Mouse (Mus musculus) myocyte (in vitro differentiated cells): ENCODE results near the gene Stambpl1. TPM values are rescaled to one million over a fixed set of nuclear protein-coding genes. Genes with fewer than 3 reads are reported as not detected.
A peak's percentile ranks its signal among the peaks of the same experiment; 100 is the strongest.

Experiments used
- H3K27me3 ChIP-seq: one replicate; pipeline ENCODE4 v1.6.1; 2011; ENCODE audit not compliant: control insufficient read depth, insufficient read depth, insufficient read length
- H3K36me3 ChIP-seq: one replicate; pipeline ENCODE4 v1.6.1; 2011; ENCODE audit not compliant: control insufficient read depth, insufficient read depth
- H3K4me2 ChIP-seq: one replicate; pipeline ENCODE4 v1.6.1; 2011; ENCODE audit warnings: low read depth, control low read depth
- H3K4me3 ChIP-seq: one replicate; pipeline ENCODE4 v1.5.1; 2011; ENCODE audit warnings: mild to moderate bottlenecking, control low read depth, moderate library complexity
- H3K79me2 ChIP-seq: one replicate; pipeline ENCODE4 v1.6.1; 2011; ENCODE audit not compliant: control insufficient read depth, insufficient read depth
- H3ac ChIP-seq: one replicate; pipeline ENCODE4 v1.6.1; 2011; ENCODE audit not compliant: control insufficient read depth, insufficient read length
- CEBPB ChIP-seq: IDR thresholded peaks from 2 replicates; pipeline ENCODE4 v1.6.1; 2011; ENCODE audit warnings: mild to moderate bottlenecking, moderate library complexity; ENCODE audit not compliant: poor library complexity, insufficient read depth, severe bottlenecking
- E2F4 ChIP-seq: IDR thresholded peaks from one replicate; pipeline ENCODE4 v1.6.1; 2011; ENCODE audit warnings: mild to moderate bottlenecking, control low read depth, moderate library complexity; ENCODE audit not compliant: insufficient read depth
- MAX ChIP-seq: IDR thresholded peaks from one replicate; pipeline ENCODE4 v1.6.1; 2011; ENCODE audit warnings: low read depth, mild to moderate bottlenecking, control low read depth
- MYOD1 ChIP-seq, 3 experiments: IDR thresholded peaks; one replicate each; pipeline ENCODE4 v1.6.1; 2011; ENCODE audit warnings: control low read depth in 2 of 3, low read depth in 2 of 3, mild to moderate bottlenecking in 2 of 3, moderate library complexity in 1 of 3; ENCODE audit not compliant: insufficient read length in 2 of 3, control insufficient read depth in 1 of 3
- MYOG ChIP-seq, 3 experiments: IDR thresholded peaks; one replicate each; pipeline ENCODE4 v1.6.1; 2011; ENCODE audit warnings: control low read depth in 2 of 3, low read depth in 2 of 3, mild to moderate bottlenecking in 2 of 3; ENCODE audit not compliant: insufficient read length in 2 of 3, control insufficient read depth in 1 of 3, insufficient read depth in 1 of 3
- POLR2A ChIP-seq: IDR thresholded peaks from one replicate; pipeline ENCODE4 v1.6.1; 2011; ENCODE audit warnings: low read depth, mild to moderate bottlenecking, control low read depth, moderate library complexity; ENCODE audit not compliant: insufficient read length
- POLR2AphosphoS2 ChIP-seq: IDR thresholded peaks from one replicate; pipeline ENCODE4 v1.6.1; 2011; ENCODE audit warnings: low read depth, control low read depth; ENCODE audit not compliant: insufficient read length
- REST ChIP-seq: IDR thresholded peaks from one replicate; pipeline ENCODE4 v1.6.1; 2011; ENCODE audit warnings: mild to moderate bottlenecking, control low read depth, moderate library complexity; ENCODE audit not compliant: insufficient read depth, insufficient read length
- SRF ChIP-seq: IDR thresholded peaks from one replicate; pipeline ENCODE4 v1.6.1; 2011; ENCODE audit warnings: low read depth; ENCODE audit not compliant: control insufficient read depth, insufficient read length
- TCF12 ChIP-seq: IDR thresholded peaks from one replicate; pipeline ENCODE4 v1.6.1; 2011; ENCODE audit warnings: mild to moderate bottlenecking, control low read depth; ENCODE audit not compliant: poor library complexity, insufficient read depth, severe bottlenecking
- TCF3 ChIP-seq: IDR thresholded peaks from one replicate; pipeline ENCODE4 v1.6.1; 2011; ENCODE audit warnings: low read depth, control low read depth; ENCODE audit not compliant: insufficient read length
- USF1 ChIP-seq: IDR thresholded peaks from one replicate; pipeline ENCODE4 v1.6.1; 2011; ENCODE audit warnings: low read depth, mild to moderate bottlenecking, control low read depth, moderate library complexity
- polyA plus RNA-seq: library from polyadenylated mRNA; unstranded; fragments of >200 nt; fragmentation: generic; extraction: Trizol; gene quantifications from one replicate; pipeline ENCODE4 v1.2.1, GENCODE M21; 2012; ENCODE audit warnings: missing spikeins

Gene Stambpl1
- polyA plus RNA-seq, 1 experiment: 26.9 TPM

GRCm38 (mm10) chr19:34244056-34244455 is 52.0 kb downstream of the Stambpl1 start:
- Histone ChIP-seq H3ac (no peak overlapping the region), H3K4me2 (no peak overlapping the region), H3K79me2 (no peaks in the 10 kb centered on the region), H3K4me3 (no peak overlapping the region), H3K27me3 (no peaks in the 10 kb centered on the region), H3K36me3 (peaks cover 90% of the 10 kb centered on the region)
- TF ChIP-seq POLR2A: no peak
- no peak for TF ChIP-seq E2F4
- no peak for TF ChIP-seq CEBPB
- TF ChIP-seq MYOD1 (IDR thresholded peaks at IDR 0.05; ENCODE audit: control insufficient read depth in 1 of 3, insufficient read length in 2 of 3, low read depth in 2 of 3): no peak
- no peak for TF ChIP-seq REST
- TF ChIP-seq SRF: no peak
- no peak for TF ChIP-seq MYOG (IDR thresholded peaks at IDR 0.05; ENCODE audit: control insufficient read depth in 1 of 3, insufficient read depth in 1 of 3, insufficient read length in 2 of 3, low read depth in 2 of 3)
- no peak for TF ChIP-seq TCF3
- TF ChIP-seq TCF12: no peak
- TF ChIP-seq MAX: no peak
- no peak for TF ChIP-seq USF1
- no peak for TF ChIP-seq POLR2AphosphoS2

- no peak overlapping the region for H3ac ChIP-seq
- H3K27me3 ChIP-seq: no peaks in the 10 kb centered on the region
- no peak for TF ChIP-seq E2F4
- TF ChIP-seq POLR2AphosphoS2: no peak
- TF ChIP-seq MAX: no peak
- TF ChIP-seq REST: no peak
- TF ChIP-seq SRF: no peak
- TF ChIP-seq TCF3: no peak
- no peak for TF ChIP-seq CEBPB
- no peak for TF ChIP-seq MYOD1 (IDR thresholded peaks at IDR 0.05; ENCODE audit: control insufficient read depth in 1 of 3, insufficient read length in 2 of 3, low read depth in 2 of 3)
- TF ChIP-seq POLR2A: no peak
- TF ChIP-seq USF1: no peak
- no peak for TF ChIP-seq TCF12
- no peak for TF ChIP-seq MYOG (IDR thresholded peaks at IDR 0.05; ENCODE audit: control insufficient read depth in 1 of 3, insufficient read depth in 1 of 3, insufficient read length in 2 of 3, low read depth in 2 of 3)
- H3K4me3 ChIP-seq: no peak overlapping the region
- no peak overlapping the region for H3K4me2 ChIP-seq
- peaks cover 84% of the 10 kb centered on the region for H3K36me3 ChIP-seq
- peaks cover 15% of the 10 kb centered on the region for H3K79me2 ChIP-seq
Measured at GRCm38 (mm10) chr19:34248558-34248957, 56.5 kb downstream of the Stambpl1 start.

- Histone ChIP-seq H3ac (no peak overlapping the region), H3K36me3 (peaks cover 64% of the 10 kb centered on the region), H3K79me2 (peaks cover 29% of the 10 kb centered on the region), H3K4me3 (no peak overlapping the region), H3K4me2 (peak overlapping the region; percentile 24), H3K27me3 (no peaks in the 10 kb centered on the region)
- TF ChIP-seq MYOG (IDR thresholded peaks at IDR 0.05; ENCODE audit: control insufficient read depth in 1 of 3, insufficient read depth in 1 of 3, insufficient read length in 2 of 3, low read depth in 2 of 3): no peak
- TF ChIP-seq SRF: no peak
- TF ChIP-seq MYOD1 (IDR thresholded peaks at IDR 0.05; ENCODE audit: control insufficient read depth in 1 of 3, insufficient read length in 2 of 3, low read depth in 2 of 3): no peak
- no peak for TF ChIP-seq TCF12
- TF ChIP-seq TCF3: no peak
- TF ChIP-seq REST: no peak
- TF ChIP-seq POLR2A: no peak
Measured at GRCm38 (mm10) chr19:34250621-34251020, 58.6 kb downstream of the Stambpl1 start.

GRCm38 (mm10) chr19:34251900-34252299 is 59.9 kb downstream of the Stambpl1 start:
- Histone ChIP-seq H3K36me3 (peaks cover 52% of the 10 kb centered on the region), H3ac (peak overlapping the region; percentile 24), H3K4me3 (peak overlapping the region; percentile 82), H3K79me2 (peaks cover 29% of the 10 kb centered on the region), H3K4me2 (peak overlapping the region; percentile 92), H3K27me3 (no peaks in the 10 kb centered on the region)
- TF ChIP-seq TCF3 (peak; percentile 51), E2F4 (no peak), MYOD1 (IDR thresholded peaks at IDR 0.05; ENCODE audit: control insufficient read depth in 1 of 3, insufficient read length in 2 of 3, low read depth in 2 of 3) (peak; percentile 85 to 96 (median 92)), TCF12 (peak; percentile 55)

GRCm38 (mm10) chr19:34252450-34252849 is 60.4 kb downstream of the Stambpl1 start:
- Histone ChIP-seq H3K4me3 (peak overlapping the region; percentile 82), H3K36me3 (peaks cover 47% of the 10 kb centered on the region), H3K27me3 (no peaks in the 10 kb centered on the region), H3K79me2 (peaks cover 29% of the 10 kb centered on the region), H3ac (peak overlapping the region; percentile 24), H3K4me2 (peak overlapping the region; percentile 92)
- TF ChIP-seq CEBPB: no peak
- TF ChIP-seq TCF3: no peak
- TF ChIP-seq USF1: no peak
- TF ChIP-seq POLR2A: peak; percentile 49
- TF ChIP-seq E2F4: no peak
- TF ChIP-seq REST: no peak
- TF ChIP-seq TCF12: no peak
- TF ChIP-seq MAX: no peak
- peak; percentile 49 for TF ChIP-seq POLR2AphosphoS2
- TF ChIP-seq SRF: no peak
